Mouse (Mus musculus) left cerebral cortex, postnatal 36 days (tissue): Measurements from ENCODE around the gene Atf7ip. TPM values are rescaled to one million over a fixed set of nuclear protein-coding genes. Genes with fewer than 3 reads are reported as not detected.

Experiments
- total RNA-seq, 2 experiments: library from RNA; stranded (reverse); gene quantifications; 2 replicates each; pipeline ENCODE4 v1.2.3; 2021

Atf7ip gene
- total RNA-seq, 2 experiments from 2014 or later: 102 to 125 TPM

Other genes starting within 250 kb of the Atf7ip start
- not detected for gene Gm8994, start 178.6 kb upstream of the Atf7ip start, total RNA-seq
- not detected for gene E330021D16Rik, start 90.6 kb upstream of the Atf7ip start, total RNA-seq
- gene Plbd1, start 155.8 kb downstream of the Atf7ip start, total RNA-seq: not detected